Mouse (Mus musculus) adrenal gland, postnatal 14 days (tissue): ENCODE results near the gene Neb. TPM values are rescaled to one million over a fixed set of nuclear protein-coding genes. Genes with fewer than 3 reads are reported as not detected.

Experiments
- DNase-seq: peaks from one replicate; pipeline ENCODE4 v3.0.0; 2021; ENCODE audit warnings: mixed read lengths
- long read RNA-seq, 2 experiments: library from polyadenylated mRNA; stranded (forward); transcript quantifications; one replicate each; pipeline ENCODE4 v2.0.0; 2021
- total RNA-seq: library from RNA; stranded (reverse); gene quantifications from 2 replicates; pipeline ENCODE4 v1.2.3, GENCODE M21; 2021

The Neb gene
- 1.2 and 1.4 TPM in 2 replicates for total RNA-seq
- long read RNA-seq, experiment 1, result 0 reads
- long read RNA-seq, experiment 2, result 0 reads

DNA sequence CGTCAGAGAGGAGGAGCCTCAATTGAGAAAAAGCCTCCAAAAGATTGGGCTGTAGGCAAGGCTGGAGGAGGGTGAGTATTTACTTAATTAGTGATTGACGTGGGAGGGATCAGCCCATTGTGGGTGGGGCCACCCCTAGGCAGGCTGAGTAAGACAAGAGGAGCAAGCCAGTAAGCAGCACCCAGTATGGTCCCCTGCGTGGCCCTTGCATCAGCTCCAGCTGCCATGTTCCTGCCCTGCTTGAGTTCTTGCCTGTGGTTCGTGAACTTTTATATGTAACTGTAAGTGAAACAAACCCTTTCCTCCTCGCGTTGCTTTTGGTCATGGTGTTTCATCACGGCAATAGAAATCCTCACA, at the start of gene Neb:
Gene Neb (minus strand): TSS at position 27 of the 357 bp plus-strand sequence.
- peak; percentile 16 for DNase-seq

DNA sequence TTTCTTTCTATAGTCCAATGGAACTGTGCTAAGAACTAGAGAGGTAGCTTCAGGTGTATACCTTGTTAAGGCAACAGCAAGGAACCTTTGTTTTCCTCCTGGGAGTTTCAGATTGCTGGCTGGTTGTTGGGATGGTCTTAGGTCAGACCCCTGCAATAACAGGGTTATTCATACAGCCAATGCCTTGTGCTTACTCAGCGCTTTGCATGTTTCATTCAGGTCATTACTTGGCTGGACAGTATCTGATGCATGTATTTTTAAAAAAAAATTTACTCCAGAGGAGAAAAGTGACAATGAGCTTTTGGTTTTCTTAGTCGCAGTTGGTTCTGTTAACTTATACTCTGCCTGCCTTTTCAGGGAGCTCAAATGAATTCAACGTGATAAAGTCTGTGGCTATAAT, 49.1 kb upstream of the Neb start:
- DNase-seq, result no peak

DNA sequence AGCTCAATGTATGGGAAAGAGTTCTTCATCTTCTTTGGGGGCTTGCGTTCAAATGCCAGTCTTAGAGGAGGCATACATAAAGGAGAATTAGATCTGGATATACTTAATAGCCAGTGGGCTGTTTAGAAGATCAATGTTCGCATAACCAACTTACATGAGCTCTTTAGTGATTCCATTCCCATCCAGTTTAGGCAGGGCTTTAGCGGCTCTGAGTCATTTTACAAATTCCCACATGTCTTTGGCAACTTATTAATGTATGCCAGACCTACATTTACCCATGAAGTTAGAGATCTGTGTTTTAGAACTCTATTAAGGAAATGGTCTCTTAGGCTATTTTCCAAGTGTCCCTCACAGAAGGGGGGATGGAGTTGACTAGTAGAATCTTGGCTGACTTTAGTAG, 47.8 kb upstream of the Neb start:
- DNase-seq, result no peak

DNA sequence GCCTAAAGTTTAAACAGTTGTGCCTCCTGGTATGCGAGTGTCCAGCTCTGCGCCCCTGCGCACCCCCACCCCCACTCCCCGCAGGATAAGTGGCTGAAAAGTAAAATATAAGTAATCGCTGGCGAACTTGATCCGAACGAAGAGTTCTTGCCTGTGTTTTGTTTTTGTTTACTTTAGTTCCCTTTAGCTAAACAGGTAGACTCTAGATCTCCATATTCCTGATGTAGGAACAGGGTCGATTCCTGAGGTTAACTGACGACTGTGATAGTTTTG, 47.2 kb upstream of the Neb start:
- no peak for DNase-seq

DNA sequence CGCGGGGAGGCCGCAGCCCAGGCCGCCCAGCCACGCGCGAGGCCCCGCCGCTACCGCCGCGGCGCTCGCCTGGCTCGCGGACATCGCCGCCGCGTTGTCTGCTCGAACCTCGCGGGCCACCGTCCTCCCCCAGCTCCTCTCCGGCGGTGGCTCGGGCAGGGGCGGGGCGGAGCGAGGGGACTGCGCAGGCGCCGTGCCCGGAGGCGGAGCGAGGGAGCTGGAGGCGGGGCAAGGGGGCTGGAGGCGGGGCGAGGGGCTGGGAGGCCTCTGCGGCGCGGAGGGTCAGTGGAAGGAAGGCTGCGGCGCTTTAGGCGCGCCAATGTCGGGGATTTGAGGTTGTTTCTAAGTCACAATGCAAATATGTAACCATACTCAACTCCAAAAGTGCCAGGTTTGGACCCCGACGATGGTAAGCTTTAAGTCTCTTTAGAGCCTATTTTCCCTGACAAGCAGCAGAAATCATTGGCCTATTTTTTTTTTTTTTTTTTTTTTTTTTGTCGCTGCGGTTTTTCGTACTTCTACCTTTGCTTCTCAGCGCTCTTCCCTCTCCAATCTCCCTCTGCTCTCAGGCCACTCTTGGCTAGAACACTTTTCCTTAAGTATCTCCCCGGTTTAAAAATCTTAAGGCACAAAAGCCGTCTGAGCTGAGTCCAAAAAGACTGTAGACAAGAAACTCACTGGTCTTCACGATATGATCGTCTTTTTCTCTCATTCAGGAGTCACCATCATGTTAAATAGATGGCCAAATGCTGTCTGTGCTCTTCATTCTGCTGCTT, 46.7 kb upstream of the Neb start, which contains the start of gene Arl5a:
Gene Arl5a (minus strand): TSS at position 155 of the 776 bp plus-strand sequence.
- peak; percentile 99 for DNase-seq

DNA sequence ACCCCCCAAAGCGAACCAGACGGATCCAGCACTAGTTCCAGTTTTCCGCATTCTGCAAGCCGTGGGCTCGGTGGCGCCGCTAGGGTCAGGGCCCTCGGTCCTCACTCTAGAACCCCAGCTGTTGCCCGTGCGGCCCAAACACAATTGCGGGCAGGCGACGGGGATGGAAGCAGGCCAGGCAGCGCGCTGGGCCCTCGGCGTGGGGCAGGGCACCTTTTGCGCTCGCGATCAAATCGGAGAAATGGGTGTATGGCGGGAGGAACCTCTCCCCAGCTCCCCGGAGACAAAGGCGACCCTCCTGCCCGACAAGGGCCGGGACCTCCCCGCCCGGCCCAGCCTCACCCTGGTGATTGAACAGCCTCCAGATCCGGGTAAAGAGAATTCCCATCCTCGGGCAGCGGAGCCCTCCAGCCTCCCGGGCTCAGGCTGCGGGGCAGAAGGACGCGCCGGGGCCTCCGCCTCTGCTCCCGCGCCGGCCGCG, 46.0 kb upstream of the Neb start:
- DNase-seq, result peak; percentile 69

DNA sequence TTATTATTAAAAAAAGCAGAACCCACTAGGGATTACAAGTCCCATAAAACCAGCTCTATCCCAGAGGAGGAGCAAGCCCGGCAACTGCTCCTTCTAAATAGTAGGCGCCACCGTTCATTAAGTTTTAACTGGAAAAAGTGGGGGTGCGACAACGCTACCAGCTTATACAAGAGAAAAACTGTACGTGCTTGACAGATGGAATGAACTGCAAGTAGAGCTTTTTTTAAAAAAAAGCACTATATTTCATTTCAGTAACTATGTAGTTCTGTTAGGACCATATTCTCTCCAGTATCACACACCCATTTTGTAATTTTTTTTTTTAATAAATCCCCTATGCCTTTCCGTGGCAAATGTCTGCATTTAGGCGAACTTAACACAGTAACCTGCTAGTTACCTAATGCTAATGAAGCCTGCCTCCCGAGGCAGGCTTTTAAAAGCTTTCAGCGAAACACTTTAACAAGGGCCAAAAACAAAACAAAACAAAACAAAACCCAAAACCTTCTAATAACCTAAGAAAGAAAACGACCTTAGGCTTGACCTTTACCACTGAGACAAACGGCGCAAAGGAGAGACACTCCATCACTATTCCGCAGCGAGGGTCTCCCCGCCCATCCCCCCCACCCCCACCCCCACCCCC, 45.5 kb upstream of the Neb start:
- DNase-seq, result peak; percentile 17

DNA sequence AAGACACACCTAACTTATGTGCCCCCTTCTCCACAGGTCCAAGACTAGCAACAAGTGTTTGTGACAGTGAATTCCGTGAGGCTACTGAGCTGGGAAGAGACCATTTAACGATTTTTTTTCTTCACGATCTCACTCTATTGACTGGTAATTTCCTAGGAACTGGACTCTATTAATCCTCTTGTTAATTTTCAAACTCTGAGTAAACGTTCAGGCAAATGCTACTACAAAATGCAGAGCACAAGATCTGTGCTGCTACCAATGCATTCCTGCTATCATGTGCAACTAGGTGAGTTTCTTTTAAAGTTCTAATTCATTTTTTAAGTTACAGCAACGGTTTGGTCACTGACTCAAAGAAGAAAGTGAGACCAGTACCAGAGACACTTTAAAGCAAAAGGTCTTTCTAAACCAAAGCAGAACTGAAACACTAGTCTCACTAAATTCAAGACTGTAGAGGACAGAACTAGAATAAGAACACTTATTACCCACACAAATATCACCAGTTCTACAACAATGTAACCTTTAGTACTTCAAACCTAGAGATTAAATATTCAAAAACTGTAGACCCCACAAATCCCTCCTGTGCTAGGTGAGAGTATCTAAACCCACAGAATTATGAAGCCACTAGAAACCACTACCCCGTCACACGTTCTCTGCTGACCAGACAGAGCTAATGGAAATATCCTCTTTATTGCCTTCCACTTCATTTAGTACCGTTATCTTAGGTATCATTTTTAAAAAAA, 44.8 kb upstream of the Neb start:
- DNase-seq, result no peak

DNA sequence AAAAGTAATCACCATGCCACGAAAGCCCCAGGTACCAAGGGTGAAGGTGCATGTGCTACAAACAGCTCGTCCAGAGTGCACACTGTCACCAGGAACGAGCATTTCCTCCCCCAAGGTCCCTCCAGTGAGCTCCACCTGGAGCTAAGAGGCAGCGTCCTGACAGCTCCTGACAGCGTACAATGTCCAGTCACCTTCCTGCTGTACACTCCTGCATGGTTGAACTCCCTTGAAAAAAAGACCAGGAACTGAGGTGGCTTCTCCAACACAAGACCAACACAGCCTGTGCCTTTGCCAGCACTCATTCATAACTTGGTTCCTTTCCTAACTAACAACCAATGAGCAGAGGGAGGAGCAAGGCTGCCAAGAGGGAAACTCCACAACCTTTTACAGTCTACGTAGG, 42.9 kb upstream of the Neb start:
- no peak for DNase-seq

DNA sequence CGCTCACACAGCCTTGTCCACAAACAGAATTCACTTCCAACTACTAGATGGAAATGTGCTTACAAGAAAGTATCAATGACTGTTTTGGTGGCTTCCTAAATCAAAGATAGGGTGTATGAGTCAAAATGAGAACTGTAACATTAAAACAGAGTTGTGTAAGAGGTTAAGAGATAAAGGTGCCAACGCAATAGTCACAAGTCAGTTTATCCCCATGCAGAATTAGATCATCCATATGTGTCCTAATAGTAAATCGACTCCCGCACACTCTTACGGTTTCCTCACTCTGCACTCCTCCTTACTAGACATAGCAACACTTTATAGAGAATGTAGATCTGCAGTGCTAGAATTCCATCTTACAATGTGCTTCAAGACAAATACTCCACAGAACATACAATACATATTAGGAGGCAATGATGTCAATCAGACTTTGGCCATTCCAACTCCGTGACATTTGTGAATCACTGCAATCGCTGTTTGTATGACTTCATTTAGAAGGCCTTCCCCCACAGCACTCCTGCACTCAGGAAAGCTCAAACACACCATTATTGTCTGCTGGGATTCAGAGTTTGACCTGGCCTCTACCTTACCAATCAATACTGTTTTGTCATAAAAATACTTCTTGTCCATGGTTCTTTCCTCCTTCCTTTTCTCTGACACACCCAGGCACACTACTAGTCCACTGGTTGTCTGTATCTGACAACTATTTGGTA, 41.9 kb upstream of the Neb start:
- no peak for DNase-seq

DNA sequence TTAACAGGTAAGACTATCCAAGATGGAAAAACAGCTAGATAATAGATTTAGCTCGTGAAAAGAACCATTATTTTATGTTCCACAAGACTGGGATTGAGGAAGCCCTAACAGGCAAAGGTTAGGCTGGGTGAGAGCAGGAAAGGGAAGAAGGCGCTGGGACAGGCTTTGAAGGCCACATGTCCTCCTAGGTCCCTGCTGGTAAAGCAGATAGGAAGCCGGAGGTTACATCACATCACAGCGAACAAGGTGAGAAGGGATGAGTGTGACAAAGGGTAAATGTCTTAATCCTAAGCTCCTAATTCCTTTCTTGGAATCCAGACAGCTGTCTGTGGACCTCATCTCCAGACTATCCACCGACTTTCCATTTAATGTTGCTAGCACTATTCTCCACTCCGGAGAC, 41.0 kb upstream of the Neb start:
- DNase-seq, result no peak

DNA sequence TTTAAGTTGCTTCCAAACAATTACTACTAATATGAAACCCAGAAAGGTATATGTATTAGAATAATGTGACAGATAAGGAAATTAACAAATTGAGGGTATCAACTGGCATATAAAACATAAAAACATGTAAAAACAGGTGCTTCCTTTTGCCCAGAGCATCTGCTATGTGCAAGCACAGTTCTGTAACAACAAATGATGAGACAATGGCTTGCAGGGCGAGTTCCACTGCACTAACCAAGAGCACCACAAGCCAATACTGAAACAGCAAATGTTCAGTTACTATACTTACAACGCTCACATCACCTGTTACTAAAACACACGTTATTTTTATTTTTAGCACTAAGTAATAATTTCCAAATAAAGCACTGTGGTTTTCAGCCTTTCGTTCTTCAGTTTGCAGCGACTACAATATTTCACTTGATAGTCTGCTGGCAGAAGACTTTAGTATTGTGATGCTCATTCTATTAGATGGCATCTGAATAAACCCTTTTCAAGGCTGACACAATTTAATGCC, 34.3 kb upstream of the Neb start:
- DNase-seq, result no peak

DNA sequence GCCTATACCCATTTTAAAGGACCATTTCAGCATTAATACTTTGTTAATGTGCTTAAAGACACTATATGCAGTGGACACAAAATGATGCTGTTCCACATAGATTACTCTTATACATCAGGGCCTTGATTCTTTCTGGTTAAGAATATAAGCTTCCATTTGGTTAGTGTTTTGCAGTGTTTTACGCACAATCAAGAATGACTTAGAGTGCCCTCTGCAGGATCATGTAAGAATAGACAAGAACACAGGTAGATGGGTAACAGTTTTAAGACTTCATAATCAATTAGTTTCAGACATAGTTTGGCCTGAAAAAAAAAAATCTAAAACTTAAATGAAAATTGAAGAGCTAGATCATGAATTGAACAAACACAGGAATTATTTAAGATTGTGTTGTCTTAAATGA, 28.2 kb upstream of the Neb start:
- no peak for DNase-seq

DNA sequence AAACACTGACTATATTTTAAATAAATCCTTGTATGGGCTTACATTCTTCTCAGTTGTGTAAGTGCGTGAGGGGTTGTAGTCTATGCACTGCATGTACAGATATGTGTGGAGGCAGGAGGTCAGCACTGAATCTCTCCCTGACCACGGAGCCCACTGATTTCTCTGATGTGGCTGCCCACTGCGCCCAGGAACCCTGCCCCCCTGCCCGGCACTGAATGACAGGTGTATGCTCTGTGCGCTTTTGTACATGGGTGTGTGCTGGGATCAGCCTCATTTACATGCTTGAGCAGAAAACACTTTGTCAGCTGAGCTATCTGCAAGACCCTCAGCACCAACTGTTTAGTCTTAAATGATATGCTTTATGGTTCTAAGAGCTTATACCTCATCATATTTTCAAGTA, 27.0 kb upstream of the Neb start:
- DNase-seq, result no peak

DNA sequence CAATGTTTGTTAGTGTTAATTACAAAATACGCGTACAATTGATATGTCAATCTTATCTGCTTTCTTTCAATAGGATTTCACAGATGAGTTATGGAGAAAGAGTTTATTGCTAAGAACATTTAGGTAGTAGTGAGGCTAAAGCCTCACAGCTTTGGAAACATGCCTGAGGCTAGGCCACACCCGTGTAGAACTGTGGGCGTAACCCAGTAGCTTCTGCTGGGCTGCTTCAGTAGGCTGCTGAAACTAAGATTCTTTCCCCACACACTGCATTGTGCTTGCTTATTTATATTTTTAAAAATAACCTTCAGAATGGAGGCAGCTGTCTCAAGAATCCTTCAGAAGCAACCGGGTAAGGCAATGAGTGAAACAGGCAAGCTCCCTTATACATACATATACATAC, 16.3 kb upstream of the Neb start:
- no peak for DNase-seq

DNA sequence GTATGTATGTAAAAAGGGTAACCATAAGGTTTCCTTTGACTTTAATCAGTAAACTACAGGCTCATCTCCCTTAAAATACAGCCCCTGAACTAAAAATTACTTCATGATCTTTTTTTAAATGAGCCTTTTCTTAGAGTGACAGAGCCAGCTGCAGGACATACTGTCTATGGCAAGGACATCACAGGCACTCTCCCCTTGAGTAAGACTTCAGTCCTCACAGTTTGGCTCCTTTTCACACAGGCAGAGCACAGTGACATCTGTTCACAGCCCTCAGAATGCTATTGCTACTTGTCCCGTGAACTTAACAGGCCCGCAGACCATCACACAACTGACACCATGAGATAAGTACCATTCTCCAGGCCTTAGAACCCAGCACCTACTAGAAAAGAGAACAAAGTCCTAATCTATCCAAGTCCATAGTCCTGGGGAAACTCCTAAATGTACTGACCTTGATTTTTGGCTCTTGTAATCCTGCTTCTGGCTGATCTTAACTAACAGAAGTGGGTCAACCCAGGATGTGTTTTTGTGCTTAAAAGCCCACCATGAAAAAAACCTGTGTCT, 12.2 kb upstream of the Neb start:
- no peak for DNase-seq

DNA sequence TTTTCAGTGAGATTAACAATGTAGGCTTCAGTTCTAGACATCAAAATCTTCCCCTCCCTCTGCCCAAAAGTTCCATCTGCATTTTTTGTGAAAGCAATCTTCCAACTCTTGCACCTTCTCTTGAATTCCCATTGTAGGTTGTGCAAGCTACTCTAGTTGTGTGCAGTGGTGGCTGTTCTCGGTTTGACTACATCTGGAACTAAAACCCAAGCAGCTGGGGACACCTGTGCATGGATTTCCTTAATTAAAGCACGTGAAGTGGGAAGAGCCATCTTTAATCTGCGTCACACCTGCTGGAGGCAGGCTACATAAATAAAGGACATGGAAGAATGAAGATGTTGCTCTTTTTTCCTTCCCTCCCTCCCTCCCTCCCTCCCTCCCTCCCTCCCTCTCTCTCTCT, 11.7 kb upstream of the Neb start:
- no peak for DNase-seq

DNA sequence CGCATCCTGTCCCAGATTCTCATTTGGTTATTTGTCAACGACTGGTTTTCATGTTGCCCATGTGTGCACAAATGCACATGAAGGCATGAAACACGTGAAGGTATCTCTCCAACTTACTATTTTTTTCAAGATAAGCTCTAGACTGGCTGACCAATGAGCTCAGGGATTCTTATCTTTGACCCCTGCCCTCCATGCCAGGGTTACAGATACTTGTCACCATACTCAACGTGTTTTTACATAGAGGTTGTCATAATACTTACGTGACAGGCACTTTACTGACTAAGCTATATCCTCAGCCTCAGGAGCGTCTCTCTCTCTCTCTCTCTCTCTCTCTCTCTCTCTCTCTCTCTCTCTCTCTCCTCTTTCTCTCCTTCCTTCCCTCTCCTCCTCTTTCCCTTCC, 8.2 kb upstream of the Neb start:
- no peak for DNase-seq

DNA sequence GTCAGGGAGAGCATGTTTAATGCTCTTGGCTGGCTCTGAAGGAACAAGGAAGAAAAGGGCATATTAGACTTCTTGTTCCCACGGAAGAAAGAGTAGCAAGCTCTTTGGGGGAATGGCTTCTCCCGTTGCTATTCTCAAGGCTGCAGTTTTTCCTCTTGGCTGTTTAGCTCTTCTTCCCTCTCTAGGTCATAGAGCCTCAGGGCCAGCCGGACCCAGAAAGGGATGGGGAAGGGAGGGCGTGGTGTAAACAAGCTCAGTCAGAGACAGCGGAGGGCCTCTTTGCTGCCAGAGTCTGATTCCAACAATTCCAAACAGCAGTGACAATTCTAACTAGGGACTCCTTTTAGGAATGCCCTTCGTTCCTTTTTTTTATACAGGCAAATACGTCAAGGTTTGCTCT, 7.8 kb upstream of the Neb start:
- peak; percentile 33 for DNase-seq

DNA sequence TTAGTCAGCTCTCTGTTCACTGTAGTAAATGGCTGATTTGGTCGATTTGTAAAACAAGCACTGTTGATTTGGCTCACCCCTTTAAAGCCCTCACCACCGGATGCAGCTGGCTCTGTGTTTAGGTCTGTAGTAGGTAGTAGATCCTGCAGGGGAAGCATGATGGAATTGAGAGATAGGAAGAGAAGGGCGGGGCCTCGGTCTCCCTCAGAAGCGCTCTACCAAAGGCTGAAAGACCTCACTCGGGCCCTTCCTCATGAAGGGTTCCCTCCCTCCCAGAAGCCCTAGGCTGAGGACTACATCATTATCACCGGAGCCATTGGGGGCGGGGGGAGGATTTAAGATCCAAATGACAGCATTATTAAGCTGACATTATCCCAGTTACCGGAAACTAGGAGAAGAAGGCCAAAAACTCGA, 581 bp upstream of the Neb start:
- no peak for DNase-seq

DNA sequence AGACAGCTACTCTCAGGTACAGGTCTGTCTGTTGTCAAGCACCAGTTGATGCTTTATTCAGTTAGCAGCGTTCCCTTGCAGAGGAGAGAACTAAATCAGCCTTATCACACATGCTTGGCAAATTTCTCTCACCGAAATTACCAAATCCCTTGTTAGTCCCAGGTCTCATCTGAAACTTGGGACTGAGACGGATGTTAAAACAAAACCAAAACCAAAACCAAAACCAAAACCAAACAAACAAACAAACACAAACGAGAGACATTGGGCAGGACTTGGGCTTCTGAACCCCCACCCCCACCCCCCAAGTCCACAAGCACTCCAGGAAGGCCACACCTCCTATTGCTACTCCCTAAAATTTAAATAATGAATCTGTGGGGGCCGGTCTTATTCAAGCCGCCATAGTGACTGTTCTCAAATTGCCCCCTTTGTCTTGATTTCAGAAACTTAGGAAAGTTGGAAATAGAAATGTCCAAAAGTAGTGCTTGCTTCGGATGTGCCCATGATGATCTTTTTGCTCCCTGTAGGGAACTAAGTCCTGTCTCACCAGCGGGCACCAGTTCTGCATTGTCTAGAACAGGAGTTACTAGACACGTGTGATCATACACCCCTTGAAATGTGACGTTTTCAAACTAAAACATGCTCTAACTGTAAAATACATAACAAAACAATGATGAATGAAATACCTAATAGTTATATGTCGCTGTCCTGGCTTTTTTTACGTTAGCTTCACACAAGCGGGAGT, 397 bp downstream of the Neb start:
- DNase-seq, result no peak

DNA sequence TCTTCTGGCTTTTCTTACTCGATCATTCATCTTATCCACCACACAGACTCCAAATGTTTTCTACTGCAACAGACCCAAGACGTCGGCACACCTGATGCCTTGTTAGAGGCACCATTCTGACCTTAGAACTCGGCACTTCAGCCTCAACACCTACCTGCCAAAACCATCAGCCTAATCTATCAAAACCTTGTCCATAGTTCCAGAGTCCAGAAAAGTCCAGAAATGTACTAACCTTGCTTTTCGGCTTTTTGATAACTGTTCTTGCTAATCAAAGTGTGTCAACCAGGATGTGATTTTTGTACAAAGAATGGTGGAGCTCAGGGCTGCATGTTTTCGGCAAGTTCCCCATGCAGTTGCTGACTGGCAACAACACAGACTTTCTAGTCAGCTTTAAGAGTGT, 3.6 kb downstream of the Neb start:
- no peak for DNase-seq
